Mouse (Mus musculus): ENCODE measurements around the gene Neurl1a.
"Not testable (repeated sequence)": the region's sequence is repeated elsewhere in the genome, so short reads cannot be mapped to it uniquely, and the experiment has no call there.

Gene Neurl1a

GRCm38 (mm10) chr19:47178431-47179271, at the start of gene Neurl1a:
Gene Neurl1a (plus strand): TSS chr19:47178820.
- DNase-seq (ENCODE audit: extremely low spot score, low spot score), result peak; percentile 69

- no peak for DNase-seq (ENCODE audit: extremely low spot score, low spot score)
These were observed 49.8 kb upstream of the Neurl1a start for GRCm38 (mm10) chr19:47128835-47129234.

- no peak for DNase-seq (ENCODE audit: extremely low spot score, low spot score)
These were observed 48.0 kb upstream of the Neurl1a start for GRCm38 (mm10) chr19:47130551-47131125.

GRCm38 (mm10) chr19:47133161-47133560, 45.5 kb upstream of the Neurl1a start:
- DNase-seq (ENCODE audit: extremely low spot score, low spot score), result no peak

GRCm38 (mm10) chr19:47135568-47135967, 43.1 kb upstream of the Neurl1a start:
- no peak for DNase-seq (ENCODE audit: extremely low spot score, low spot score)

GRCm38 (mm10) chr19:47136170-47136569, 42.5 kb upstream of the Neurl1a start:
- DNase-seq (ENCODE audit: extremely low spot score, low spot score), result no peak

- DNase-seq (ENCODE audit: extremely low spot score, low spot score), result peak; percentile 21
These were observed 41.5 kb upstream of the Neurl1a start for GRCm38 (mm10) chr19:47137051-47137581.

- peak; percentile 50 for DNase-seq (ENCODE audit: extremely low spot score, low spot score)
These were observed 40.7 kb upstream of the Neurl1a start, which contains the start of gene Calhm2 for GRCm38 (mm10) chr19:47137771-47138421. Gene Calhm2 (minus strand): TSS chr19:47138294.

- DNase-seq (ENCODE audit: extremely low spot score, low spot score), result not testable (repeated sequence)
These were observed 39.0 kb upstream of the Neurl1a start for GRCm38 (mm10) chr19:47139611-47140010.

GRCm38 (mm10) chr19:47142438-47142837, 36.2 kb upstream of the Neurl1a start:
- no peak for DNase-seq (ENCODE audit: extremely low spot score, low spot score)

GRCm38 (mm10) chr19:47144154-47144553, 34.5 kb upstream of the Neurl1a start, which contains the start of gene Calhm1:
Gene Calhm1 (minus strand): TSS chr19:47144254.
- DNase-seq (ENCODE audit: extremely low spot score, low spot score), result no peak

- DNase-seq (ENCODE audit: extremely low spot score, low spot score), result no peak
These were observed 30.3 kb upstream of the Neurl1a start for GRCm38 (mm10) chr19:47148267-47148847.

GRCm38 (mm10) chr19:47149854-47150253, 28.8 kb upstream of the Neurl1a start:
- DNase-seq (ENCODE audit: extremely low spot score, low spot score), result no peak

GRCm38 (mm10) chr19:47151332-47152061, 27.1 kb upstream of the Neurl1a start:
- peak; percentile 26 for DNase-seq (ENCODE audit: extremely low spot score, low spot score)

- no peak for DNase-seq (ENCODE audit: extremely low spot score, low spot score)
These were observed 26.6 kb upstream of the Neurl1a start for GRCm38 (mm10) chr19:47152062-47152369.

GRCm38 (mm10) chr19:47153767-47154166, 24.9 kb upstream of the Neurl1a start:
- no peak for DNase-seq (ENCODE audit: extremely low spot score, low spot score)

GRCm38 (mm10) chr19:47157664-47158063, 21.0 kb upstream of the Neurl1a start, which contains the start of gene Calhm3:
Gene Calhm3 (minus strand): TSS chr19:47157764.
- DNase-seq (ENCODE audit: extremely low spot score, low spot score), result no peak

- no peak for DNase-seq (ENCODE audit: extremely low spot score, low spot score)
These were observed 17.0 kb upstream of the Neurl1a start for GRCm38 (mm10) chr19:47161669-47162068.

GRCm38 (mm10) chr19:47163176-47163744, 15.4 kb upstream of the Neurl1a start:
- no peak for DNase-seq (ENCODE audit: extremely low spot score, low spot score)

GRCm38 (mm10) chr19:47166758-47167157, 11.9 kb upstream of the Neurl1a start:
- no peak for DNase-seq (ENCODE audit: extremely low spot score, low spot score)
